Mouse (Mus musculus) heart, embryonic 14.5 days (tissue): ENCODE measurements around the gene Zfp827. TPM values are rescaled to one million over a fixed set of nuclear protein-coding genes. Genes with fewer than 3 reads are reported as not detected.
A peak's percentile ranks its signal among the peaks of the same experiment; 100 is the strongest.
"Not testable (repeated sequence)": the region's sequence is repeated elsewhere in the genome, so short reads cannot be mapped to it uniquely, and the experiment has no call there.

Experiments used
- ATAC-seq: fragments of 200-750 bp; cut with Nextera tagmentation; 2 replicates; pipeline ENCODE4 v1.8.0; 2017; ENCODE audit warnings: low read depth, moderate TSS enrichment; ENCODE audit not compliant: insufficient number of reproducible peaks, insufficient read depth, low FRiP score
- H3K27ac ChIP-seq, 2 experiments: fragments of 200-500 bp in 1 of 2; fragments of 300-500 bp in 1 of 2; sonication (generic) in 1 of 2; replicated peaks in 1 of 2; 2 replicates each; pipeline ENCODE4 v1.5.1; 2012 to 2014; ENCODE audit warnings: low read depth in 2 of 2, low read length in 2 of 2, control low read depth in 1 of 2, mild to moderate bottlenecking in 1 of 2, mixed read lengths in 1 of 2; ENCODE audit not compliant: control insufficient read depth in 1 of 2, insufficient read depth in 1 of 2
- H3K27me3 ChIP-seq: fragments of 300-500 bp; sonication (generic); 2 replicates; pipeline ENCODE4 v1.6.1; 2014; ENCODE audit warnings: mild to moderate bottlenecking, low read length, control low read depth; ENCODE audit not compliant: control insufficient read depth, insufficient read depth
- H3K36me3 ChIP-seq: fragments of 300-500 bp; sonication (generic); 2 replicates; pipeline ENCODE4 v1.6.1; 2014; ENCODE audit warnings: mild to moderate bottlenecking, control low read depth, low read length, mixed read lengths; ENCODE audit not compliant: control insufficient read depth, insufficient read depth
- H3K4me1 ChIP-seq, 2 experiments: fragments of 200-500 bp in 1 of 2; fragments of 300-500 bp in 1 of 2; sonication (generic) in 1 of 2; 2 replicates each; pipeline ENCODE4 v1.6.1; 2012 to 2014; ENCODE audit warnings: low read length in 2 of 2, control low read depth in 1 of 2, mixed read lengths in 1 of 2; ENCODE audit not compliant: control insufficient read depth in 2 of 2, insufficient read depth in 2 of 2
- H3K4me2 ChIP-seq: fragments of 300-500 bp; sonication (generic); 2 replicates; pipeline ENCODE4 v1.6.1; 2014; ENCODE audit warnings: mild to moderate bottlenecking, low read length
- H3K4me3 ChIP-seq, 2 experiments: fragments of 200-500 bp in 1 of 2; fragments of 300-500 bp in 1 of 2; sonication (generic) in 1 of 2; 2 replicates each; pipeline ENCODE4 v1.5.1; 2012 to 2014; ENCODE audit warnings: low read length in 2 of 2, mild to moderate bottlenecking in 2 of 2, control low read depth in 1 of 2, low read depth in 1 of 2, moderate library complexity in 1 of 2; ENCODE audit not compliant: control insufficient read depth in 1 of 2, insufficient read depth in 1 of 2
- H3K9ac ChIP-seq: fragments of 300-500 bp; sonication (generic); 2 replicates; pipeline ENCODE4 v1.6.1; 2014; ENCODE audit warnings: mild to moderate bottlenecking, low read length
- H3K9me3 ChIP-seq: fragments of 300-500 bp; sonication (generic); 2 replicates; pipeline ENCODE4 v1.6.1; 2016; ENCODE audit warnings: low read length, control low read depth; ENCODE audit not compliant: control insufficient read depth
- WGBS: fragments of 180-500 bp; shearing (Covaris S2); extraction: QIAGEN DNeasy Blood & Tissue Kit; methylation state at CpG from one replicate; pipeline ENCODE4 v1.1.7; 2014; 5-methylcytosine and 5-hydroxymethylcytosine counted together
- polyA plus RNA-seq: library from polyadenylated mRNA; unstranded; fragments of >200 nt; fragmentation: Nextera tagmentation; extraction: Ambion mirVana; gene quantifications from 2 replicates; pipeline ENCODE4 v1.2.1, GENCODE M21; 2014

Gene Zfp827
- polyA plus RNA-seq, 1 experiment from 2014 or later, result 10.2 TPM

DNA sequence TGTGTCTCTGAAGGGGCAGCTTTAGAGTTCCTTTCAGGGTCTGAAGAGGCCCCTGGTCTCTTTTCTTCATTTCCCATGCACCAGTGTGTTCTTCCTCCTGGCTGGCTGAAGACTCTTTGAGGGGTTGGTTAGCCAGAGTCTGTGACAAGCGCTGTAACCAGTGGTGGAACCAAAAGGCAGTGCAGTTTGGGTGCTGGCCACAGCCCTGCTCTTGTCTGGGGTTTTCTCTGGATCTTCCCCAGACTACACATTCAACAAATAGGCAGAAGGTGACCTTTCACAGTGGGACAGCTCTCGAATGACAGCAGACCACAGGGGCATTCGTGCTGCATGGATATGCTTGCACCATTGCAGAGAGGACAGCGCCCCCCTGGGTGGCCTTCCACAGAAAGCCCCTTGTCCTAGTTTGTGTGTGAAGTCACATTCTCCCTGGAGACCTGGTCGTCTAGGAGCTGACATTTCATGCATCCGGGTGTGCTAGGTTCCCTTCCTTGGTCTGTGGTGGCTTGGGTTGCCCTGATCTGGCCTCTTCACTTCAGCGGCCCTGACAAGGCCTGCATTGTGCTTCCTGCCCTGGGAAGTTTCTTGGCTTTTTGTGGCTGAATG, 99.1 kb downstream of the Zfp827 start:
- Histone ChIP-seq H3K4me1 (no peaks in the 10 kb centered on the region), H3K27me3 (no peaks in the 10 kb centered on the region), H3K9ac (no peak overlapping the region), H3K27ac (no peak overlapping the region), H3K9me3 (no peaks in the 10 kb centered on the region), H3K4me3 (no peak overlapping the region), H3K4me2 (no peak overlapping the region), H3K36me3 (peaks cover 60% of the 10 kb centered on the region)
- ATAC-seq, result no peak
- WGBS, result 67% methylated on average over 7 of the region's 7 CpGs

DNA sequence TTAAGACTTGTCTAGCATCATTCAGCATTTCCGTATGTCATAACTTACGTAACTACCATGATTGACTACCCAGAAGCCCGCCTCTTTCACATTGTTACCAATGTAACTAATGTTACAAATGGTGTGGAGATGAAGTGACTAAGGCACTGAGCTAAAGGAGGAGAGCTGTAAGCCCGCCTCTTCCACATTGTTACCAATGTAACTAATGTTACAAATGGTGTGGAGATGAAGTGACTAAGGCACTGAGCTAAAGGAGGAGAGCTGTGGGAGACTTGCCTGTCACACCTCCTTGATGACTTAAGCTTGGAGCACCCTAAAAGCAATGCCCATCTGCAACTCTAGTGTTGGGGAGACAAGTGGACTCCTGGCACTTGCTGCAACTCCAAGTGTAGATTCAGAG, 100.3 kb downstream of the Zfp827 start:
- not testable (repeated sequence) for H3K4me1 ChIP-seq, ATAC-seq, H3K27ac ChIP-seq, H3K4me3 ChIP-seq, H3K27me3 ChIP-seq, H3K9me3 ChIP-seq, H3K4me2 ChIP-seq, H3K9ac ChIP-seq
- H3K36me3 ChIP-seq, result peaks cover 60% of the 10 kb centered on the region
- 95% methylated on average over 4 of the region's 4 CpGs for WGBS

DNA sequence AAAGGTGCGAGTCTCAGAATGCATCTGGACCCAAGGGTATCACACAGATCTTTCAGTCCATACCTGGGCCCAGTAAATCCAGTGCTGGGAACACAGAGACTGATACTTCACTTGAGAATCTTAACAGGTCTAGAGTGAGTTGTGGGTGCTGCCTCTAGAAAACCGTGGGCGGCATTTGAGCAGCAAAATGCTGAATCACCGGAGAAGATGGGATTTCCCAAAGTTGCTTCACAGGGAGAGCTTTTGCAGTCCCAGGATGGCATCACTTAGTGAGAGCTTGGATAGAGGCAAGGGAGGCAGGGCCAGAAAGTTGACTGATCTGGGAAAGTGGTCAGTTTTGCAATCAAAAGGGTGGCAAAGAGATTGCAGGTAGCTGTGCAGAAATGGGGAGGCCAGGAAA, 111.4 kb downstream of the Zfp827 start:
- H3K27ac ChIP-seq, result no peak overlapping the region
- peaks cover 78% of the 10 kb centered on the region for H3K36me3 ChIP-seq
- ATAC-seq, result no peak
- H3K9me3 ChIP-seq, result no peaks in the 10 kb centered on the region
- WGBS, result 91% methylated on average over 4 of the region's 4 CpGs
- no peak overlapping the region for H3K4me3 ChIP-seq
- no peak overlapping the region for H3K9ac ChIP-seq
- H3K4me2 ChIP-seq, result no peak overlapping the region
- H3K4me1 ChIP-seq, result no peaks in the 10 kb centered on the region
- no peaks in the 10 kb centered on the region for H3K27me3 ChIP-seq

DNA sequence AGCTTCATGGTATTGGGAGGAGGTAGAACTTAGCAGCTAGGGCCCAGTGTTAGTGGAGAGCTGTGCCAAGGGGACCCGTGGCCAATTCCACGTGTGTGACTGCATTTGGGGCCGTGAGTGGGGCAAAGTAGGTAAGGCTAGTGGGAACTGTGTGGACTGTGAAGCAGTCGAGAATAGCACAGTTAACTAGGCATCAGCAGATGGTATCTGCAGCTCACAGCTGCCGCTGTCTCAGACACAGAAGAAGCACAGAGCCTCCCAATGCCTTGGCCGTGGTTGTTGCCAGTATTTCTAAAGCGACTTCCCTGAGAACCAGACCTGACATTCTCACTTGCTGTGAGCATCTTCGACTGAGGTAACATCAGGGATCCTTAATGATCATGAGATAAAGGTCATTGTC, 112.7 kb downstream of the Zfp827 start:
- H3K4me1 ChIP-seq, result no peaks in the 10 kb centered on the region

DNA sequence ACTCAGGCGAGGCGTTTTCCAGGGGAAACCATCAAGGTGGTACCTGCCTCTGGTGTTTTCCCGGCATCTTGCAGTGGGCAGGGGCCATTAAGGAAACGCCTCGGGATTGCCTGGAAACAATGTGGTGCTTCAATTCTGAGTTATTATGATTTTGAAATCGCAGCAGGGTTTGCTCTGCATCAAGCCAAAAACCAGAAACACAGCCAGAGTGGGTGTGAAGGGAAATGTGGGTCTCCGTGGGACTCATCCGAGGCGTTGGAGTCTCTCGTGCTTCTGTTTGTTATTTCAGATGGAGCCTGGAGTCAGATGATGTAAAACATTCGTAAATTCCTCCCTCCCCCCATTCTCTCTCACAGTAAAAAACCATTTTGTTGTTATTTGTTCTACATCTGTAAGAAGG, 113.4 kb downstream of the Zfp827 start:
- Histone ChIP-seq H3K36me3 (peaks cover 73% of the 10 kb centered on the region), H3K27me3 (no peaks in the 10 kb centered on the region), H3K9ac (no peak overlapping the region), H3K27ac (no peak overlapping the region), H3K4me1 (no peaks in the 10 kb centered on the region), H3K9me3 (no peaks in the 10 kb centered on the region), H3K4me2 (no peak overlapping the region), H3K4me3 (no peak overlapping the region)
- WGBS, result 83% methylated on average over 11 of the region's 11 CpGs
- ATAC-seq, result no peak

More for the DNA sequence above, 112.7 kb downstream of the Zfp827 start:
- Histone ChIP-seq H3K27me3 (no peaks in the 10 kb centered on the region), H3K4me3 (no peak overlapping the region), H3K4me2 (no peak overlapping the region), H3K36me3 (peaks cover 80% of the 10 kb centered on the region), H3K9ac (no peak overlapping the region), H3K9me3 (no peaks in the 10 kb centered on the region), H3K27ac (no peak overlapping the region)
- WGBS, result 82% methylated on average over 8 of the region's 8 CpGs
- no peak for ATAC-seq

DNA sequence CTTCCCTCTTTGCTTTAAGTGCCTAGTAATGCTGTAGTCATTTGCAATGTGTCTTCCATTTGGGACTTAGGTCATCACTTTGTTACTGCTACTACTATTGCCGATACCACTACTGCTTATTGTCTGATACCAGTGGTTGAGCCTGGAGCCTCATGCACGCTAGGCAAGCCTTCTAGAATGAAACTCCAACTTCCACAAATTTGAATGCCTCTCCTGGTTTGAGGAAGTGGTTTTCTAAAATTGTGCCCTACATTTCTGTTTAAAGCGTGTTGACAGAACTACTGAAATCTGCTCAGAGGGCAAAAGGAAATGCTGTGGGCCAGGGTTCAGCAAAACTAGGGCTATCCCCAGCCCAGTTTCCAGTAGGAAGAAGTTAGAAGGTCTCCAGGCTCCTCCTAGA, 115.5 kb downstream of the Zfp827 start:
- peaks cover 54% of the 10 kb centered on the region for H3K36me3 ChIP-seq
- no peaks in the 10 kb centered on the region for H3K27me3 ChIP-seq
- ATAC-seq, result no peak
- H3K4me1 ChIP-seq, result no peaks in the 10 kb centered on the region
- H3K27ac ChIP-seq, result no peak overlapping the region
- H3K4me3 ChIP-seq, result no peak overlapping the region
- no peak overlapping the region for H3K9ac ChIP-seq
- no peaks in the 10 kb centered on the region for H3K9me3 ChIP-seq
- no peak overlapping the region for H3K4me2 ChIP-seq
- WGBS, result 91% methylated on average over 3 of the region's 3 CpGs

DNA sequence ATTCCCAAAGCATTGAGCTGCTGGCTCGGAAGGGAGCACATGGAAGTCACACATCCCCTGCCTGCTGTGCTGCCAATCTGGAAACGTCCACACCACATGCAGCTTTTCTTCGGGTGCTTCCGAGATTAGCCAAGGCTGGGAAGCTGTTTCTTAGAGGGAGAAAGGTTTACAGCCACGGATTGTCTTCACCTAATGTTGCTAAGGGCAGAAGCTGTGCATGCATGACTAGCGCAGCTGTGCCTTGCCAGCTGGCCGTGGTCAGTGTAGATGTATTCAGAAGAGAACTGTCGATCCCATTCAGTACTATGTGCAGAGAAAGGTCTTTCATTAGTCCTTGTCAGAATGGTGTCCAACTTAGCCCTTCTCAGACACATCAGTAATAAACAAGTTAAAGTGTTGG, 117.0 kb downstream of the Zfp827 start:
- peaks cover 51% of the 10 kb centered on the region for H3K36me3 ChIP-seq
- H3K9me3 ChIP-seq, result no peaks in the 10 kb centered on the region
- WGBS, result 79% methylated on average over 8 of the region's 8 CpGs
- H3K9ac ChIP-seq, result no peak overlapping the region
- no peaks in the 10 kb centered on the region for H3K27me3 ChIP-seq
- no peaks in the 10 kb centered on the region for H3K4me1 ChIP-seq
- H3K27ac ChIP-seq, result no peak overlapping the region
- H3K4me2 ChIP-seq, result no peak overlapping the region
- H3K4me3 ChIP-seq, result no peak overlapping the region
- ATAC-seq, result no peak

DNA sequence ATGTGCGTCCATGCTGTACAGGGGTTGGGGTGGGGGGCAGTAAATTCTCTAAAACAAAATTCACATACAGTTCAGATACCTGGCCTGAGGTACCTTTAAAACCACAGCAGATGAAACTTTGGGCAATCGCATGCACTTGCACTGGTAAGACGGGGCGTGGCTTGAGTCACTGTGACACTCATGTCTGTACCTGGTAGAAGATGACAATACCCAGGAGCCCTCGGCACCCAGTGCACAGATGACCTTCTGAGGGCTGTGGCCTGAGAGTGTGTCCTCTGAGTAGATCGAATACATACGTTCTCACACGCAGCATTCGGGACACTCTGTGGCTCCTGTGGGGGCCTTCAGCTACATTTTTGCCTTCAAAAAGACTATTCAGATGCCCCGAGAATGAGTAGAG, 117.4 kb downstream of the Zfp827 start:
- ATAC-seq, result no peak
- Histone ChIP-seq H3K9ac (0 out of 2 replicates have a peak overlapping the region, but pooled peaks have one; percentile 12), H3K4me3 (no peak overlapping the region), H3K27me3 (no peaks in the 10 kb centered on the region), H3K27ac (no peak overlapping the region), H3K36me3 (peaks cover 51% of the 10 kb centered on the region), H3K4me1 (peaks cover 0 to under 1% of the 10 kb centered on the region in 2 experiments; a peak in 1 of 4 replicates), H3K4me2 (no peak overlapping the region), H3K9me3 (no peaks in the 10 kb centered on the region)
- WGBS, result 74% methylated on average over 10 of the region's 10 CpGs
